Mouse (Mus musculus) gastrocnemius, postnatal 10 days (tissue): ENCODE measurements around the gene Myo10. TPM values are rescaled to one million over a fixed set of nuclear protein-coding genes. Genes with fewer than 3 reads are reported as not detected.

Experiments used
- DNase-seq: peaks from one replicate; pipeline ENCODE4 v3.0.0; 2021; ENCODE audit warnings: mixed read lengths
- long read RNA-seq, 2 experiments: library from polyadenylated mRNA; stranded (forward); transcript quantifications; one replicate each; pipeline ENCODE4 v2.0.0; 2021
- total RNA-seq, 2 experiments: library from RNA; stranded (reverse); gene quantifications; 2 replicates each; pipeline ENCODE4 v1.2.3; 2021

Myo10 gene
- 10 to 100 TPM; 63.8 to 70.8 TPM for total RNA-seq
- long read RNA-seq, experiment 1, partial matches to known transcripts, result 24 of 39 reads
- long read RNA-seq, experiment 1, other reads (novel, unspliced or antisense), result 15 of 39 reads
- long read RNA-seq, experiment 2, partial matches to known transcripts, result 29 of 45 reads
- long read RNA-seq, experiment 2, other reads (novel, unspliced or antisense), result 16 of 45 reads

GRCm38 (mm10) chr15:25622200-25622866 lies at the start of gene Myo10:
Gene Myo10, plus strand, starts transcription at chr15:25622525.
- peak; percentile 100 for DNase-seq

DNA sequence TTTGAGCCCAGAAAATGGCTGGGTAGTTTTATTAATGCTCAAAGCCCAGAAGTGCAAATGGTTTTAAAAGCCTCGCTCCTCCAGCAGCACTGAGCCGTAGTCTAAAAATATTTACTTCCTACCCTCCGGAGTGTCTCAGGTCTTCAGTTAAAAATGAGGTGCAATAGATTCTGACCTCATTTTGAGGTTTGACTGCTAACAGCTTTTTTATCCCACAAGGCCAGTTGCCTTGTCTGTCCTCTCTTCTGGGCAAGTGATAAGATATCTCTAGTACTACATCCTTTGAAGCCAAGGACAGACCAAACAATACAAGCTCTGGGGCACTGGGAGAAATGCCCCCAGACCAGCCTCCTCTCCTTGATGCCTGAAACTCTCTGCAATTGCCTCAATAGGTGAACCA lies 49.2 kb upstream of the Myo10 start:
- DNase-seq, result no peak

- no peak for DNase-seq
Measured at GRCm38 (mm10) chr15:25573876-25574601, 48.3 kb upstream of the Myo10 start.

DNA sequence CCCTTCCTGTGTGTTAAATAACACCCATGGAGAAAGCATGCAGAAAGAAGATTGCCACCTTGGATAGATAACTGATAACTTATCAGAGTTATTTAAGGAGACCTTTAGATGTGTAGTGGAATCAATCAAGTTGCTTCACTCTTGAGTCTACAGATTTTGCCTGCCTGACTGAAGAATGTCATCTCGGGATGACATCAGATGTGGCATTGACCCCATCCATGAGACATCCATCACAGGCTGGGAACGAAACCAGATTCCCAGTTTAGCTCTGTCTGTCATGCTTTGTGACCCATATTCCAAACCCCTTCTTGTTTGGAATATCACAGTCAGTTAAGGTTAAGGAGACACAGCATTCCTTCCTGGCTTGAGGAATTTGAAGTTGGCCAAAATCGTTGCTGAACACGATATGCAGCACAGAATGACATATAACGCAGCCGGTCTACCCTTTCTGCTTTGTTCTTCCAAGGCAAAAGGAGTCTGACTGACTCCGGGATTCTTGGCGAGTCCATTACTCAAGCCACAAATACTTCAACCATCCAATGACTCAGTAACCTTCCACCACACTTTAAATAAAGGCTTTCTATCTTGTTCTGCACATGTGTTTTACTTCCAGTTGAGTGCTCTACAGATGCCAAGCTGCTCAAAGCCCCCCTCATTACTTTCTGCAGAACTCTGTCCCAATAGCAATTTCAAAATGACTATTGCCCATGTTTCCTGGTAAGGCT lies 44.8 kb upstream of the Myo10 start:
- no peak for DNase-seq

DNA sequence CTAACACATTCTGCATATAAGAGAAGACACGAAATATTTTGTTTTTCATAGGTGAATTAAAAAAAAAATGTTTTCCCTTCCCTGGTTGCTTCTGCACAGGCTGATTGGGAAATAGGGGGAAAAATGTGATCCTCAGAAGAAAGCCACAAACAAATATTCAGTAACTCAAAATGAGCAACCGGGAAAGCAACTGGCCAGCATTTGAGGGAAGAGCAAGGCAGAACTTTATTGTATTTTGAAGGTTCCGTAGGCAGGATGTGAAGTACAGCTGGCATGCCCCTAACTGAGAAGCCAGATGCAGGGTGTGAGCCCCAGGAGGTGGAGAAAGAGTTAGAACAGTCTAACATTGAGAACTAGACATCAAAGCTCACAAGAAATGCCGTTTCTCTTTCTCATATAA lies 44.0 kb upstream of the Myo10 start:
- no peak for DNase-seq

DNA sequence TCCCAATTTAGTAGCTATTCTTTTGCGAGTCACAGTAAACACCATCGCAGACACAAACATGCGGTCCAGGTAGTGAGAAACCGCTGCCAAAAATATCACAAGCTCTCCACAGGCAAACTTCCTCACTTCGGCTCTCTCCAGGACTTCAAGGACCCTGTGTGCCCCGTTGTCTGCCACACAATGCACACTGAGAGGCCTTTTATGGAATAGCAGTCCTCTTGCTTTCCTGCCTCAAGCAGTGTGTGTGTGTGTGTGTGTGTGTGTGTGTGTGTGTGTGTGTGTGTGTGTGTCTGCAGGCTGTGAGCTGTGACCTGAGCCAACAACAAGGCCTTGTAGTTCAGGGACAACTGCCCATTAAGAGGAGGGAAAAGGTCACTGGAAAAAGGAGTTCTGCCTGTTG lies 41.6 kb upstream of the Myo10 start:
- DNase-seq, result no peak

GRCm38 (mm10) chr15:25582055-25582454 lies 40.3 kb upstream of the Myo10 start:
- DNase-seq, result no peak

DNA sequence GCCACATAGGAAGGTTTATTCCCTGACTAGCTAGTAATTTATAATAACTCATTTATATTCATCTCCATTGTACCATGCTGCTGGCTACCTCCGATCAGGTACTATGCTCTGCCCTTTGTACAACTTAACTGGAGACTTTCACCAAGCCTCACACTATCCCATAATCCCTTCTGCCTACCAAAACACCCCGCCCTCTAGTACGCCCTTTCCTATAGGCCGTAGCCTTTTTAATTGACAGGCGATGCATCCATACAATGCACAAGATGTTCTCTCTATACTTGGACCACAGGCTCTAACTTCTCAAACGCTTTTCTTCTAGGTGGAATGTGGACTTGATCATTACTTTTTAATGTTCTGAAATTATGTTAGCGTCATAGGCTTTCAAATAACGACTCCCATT lies 39.0 kb upstream of the Myo10 start:
- DNase-seq, result no peak

- DNase-seq, result no peak
Measured at GRCm38 (mm10) chr15:25586828-25587227, 35.5 kb upstream of the Myo10 start.

DNA sequence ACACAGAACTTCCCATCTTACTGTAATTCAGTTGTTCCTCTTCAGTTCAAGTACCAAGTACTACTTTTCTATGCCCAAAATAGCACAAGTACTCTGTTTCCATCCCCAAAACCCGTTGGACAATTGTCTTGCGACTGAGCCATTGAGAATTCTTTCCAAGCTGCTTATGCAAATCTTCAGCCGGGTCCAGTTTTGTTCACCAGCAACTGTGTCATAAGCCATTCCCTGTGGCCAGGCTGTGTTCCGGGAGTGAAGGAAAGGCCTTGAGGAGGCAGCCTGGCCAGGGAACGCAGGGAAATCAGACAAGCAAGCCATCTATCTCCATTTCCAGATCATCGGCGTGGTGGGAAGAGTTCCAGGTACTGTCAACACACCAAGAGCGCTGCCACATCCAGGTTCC lies 34.4 kb upstream of the Myo10 start:
- DNase-seq, result no peak

GRCm38 (mm10) chr15:25589318-25589902 lies 32.9 kb upstream of the Myo10 start:
- no peak for DNase-seq

GRCm38 (mm10) chr15:25589916-25590315 lies 32.4 kb upstream of the Myo10 start:
- DNase-seq, result no peak

DNA sequence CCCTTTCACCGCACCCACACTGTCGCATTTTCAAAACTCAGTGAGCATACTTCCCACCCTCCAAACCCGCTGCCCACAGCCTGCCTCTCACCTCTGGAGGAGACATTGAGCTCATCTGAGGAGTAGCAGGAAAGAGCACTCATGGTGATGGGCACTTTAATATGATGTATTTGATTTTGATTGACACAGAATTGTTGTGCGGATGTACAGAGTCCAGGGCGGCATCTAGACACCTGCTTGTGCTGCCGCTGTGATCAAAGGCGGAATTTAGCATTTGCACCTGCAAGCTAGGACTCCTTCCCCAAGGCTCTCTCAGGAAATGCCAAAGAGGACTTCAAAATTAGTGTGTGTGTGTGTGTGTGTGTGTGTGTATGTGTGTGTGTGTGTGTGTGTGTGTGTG lies 31.4 kb upstream of the Myo10 start:
- no peak for DNase-seq

DNA sequence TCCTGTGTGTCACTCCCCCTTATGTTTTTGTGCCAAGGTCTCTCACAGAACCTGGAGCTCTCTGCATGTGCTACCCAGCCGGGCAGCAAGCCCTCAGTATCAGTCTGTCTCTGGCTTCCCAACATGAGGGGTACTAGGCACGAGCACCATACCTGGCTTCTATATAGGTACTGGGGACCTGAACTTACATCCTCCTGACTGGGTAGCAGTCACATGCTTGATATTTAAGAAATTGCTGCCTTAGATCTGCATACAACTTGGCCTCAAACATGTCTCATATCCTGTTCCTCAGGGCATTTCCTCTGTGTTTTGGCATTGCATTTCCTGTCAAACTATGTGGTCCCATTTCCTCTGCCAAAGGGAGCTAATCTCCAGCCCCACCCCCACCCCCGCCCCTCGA lies 30.4 kb upstream of the Myo10 start:
- DNase-seq, result no peak

- no peak for DNase-seq
Measured at GRCm38 (mm10) chr15:25593469-25594150, 28.7 kb upstream of the Myo10 start.

DNA sequence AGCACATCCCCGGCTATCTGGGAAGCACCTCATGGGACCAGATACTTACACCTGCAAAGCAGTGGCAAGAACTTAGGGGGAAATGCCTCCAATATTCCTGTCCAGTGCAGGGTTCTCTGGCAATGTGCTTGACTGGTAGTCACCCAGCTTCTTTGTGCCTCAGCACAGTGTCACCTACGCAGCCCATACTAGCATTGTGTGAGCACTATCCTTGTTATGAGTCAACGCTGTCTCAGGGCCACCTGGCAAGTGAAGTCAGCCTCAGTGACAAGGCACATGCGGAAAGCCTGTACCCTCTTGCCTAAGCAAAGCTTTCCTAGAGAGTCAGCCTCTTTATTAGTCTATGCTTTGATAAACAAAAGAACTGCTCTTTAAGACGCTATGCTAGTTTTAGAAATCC lies 24.0 kb upstream of the Myo10 start:
- DNase-seq, result no peak

- DNase-seq, result no peak
Measured at GRCm38 (mm10) chr15:25602306-25602705, 20.0 kb upstream of the Myo10 start.

- DNase-seq, result no peak
Measured at GRCm38 (mm10) chr15:25603286-25603685, 19.0 kb upstream of the Myo10 start.

DNA sequence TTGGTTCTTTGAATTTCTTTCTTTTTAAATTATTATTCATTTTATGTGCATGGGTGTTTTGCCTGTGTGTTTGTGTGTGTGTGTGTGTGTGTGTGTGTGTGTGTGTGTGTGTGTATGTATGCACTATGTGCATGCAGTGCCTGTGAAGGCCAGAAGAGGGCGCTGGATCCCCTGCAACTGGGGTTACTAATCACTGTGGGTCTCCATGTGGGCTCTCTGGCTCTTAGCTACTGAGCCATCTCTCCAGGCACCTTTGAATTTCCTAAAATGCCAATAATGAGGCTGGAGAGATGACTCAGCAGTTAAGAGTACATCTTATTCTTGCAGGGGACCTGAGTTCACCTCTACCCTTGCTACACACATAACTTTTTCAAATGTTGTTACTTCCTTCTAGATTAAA lies 18.1 kb upstream of the Myo10 start:
- DNase-seq, result no peak

- DNase-seq, result no peak
Measured at GRCm38 (mm10) chr15:25605376-25605775, 16.9 kb upstream of the Myo10 start.

- no peak for DNase-seq
Measured at GRCm38 (mm10) chr15:25608742-25609141, 13.6 kb upstream of the Myo10 start.

DNA sequence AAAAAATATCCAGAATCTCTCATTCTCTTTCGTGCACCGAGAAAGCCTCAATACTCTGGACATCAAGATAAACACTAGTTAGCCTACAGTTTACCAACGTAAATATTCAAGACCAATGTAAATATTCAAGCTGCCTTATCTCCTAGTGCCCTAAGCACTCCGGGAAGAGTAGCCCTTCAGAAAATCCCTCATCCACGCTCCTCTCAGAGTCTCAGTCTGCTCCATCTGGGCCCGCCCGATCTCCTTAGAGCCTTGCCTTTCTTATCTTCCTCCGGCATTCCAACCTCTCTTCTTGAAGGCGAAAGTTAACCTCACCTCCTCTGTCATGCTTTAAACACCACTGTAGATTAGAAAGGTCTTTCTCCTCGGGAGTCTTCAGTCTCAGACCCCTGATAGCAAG lies 13.1 kb upstream of the Myo10 start:
- no peak for DNase-seq
